Mouse (Mus musculus) heart, postnatal 0 days (tissue): ENCODE measurements around the gene Mustn1. TPM values are rescaled to one million over a fixed set of nuclear protein-coding genes. Genes with fewer than 3 reads are reported as not detected.
A peak's percentile ranks its signal among the peaks of the same experiment; 100 is the strongest.

Experiments
- ATAC-seq: fragments of 200-750 bp; cut with Nextera tagmentation; 2 replicates; pipeline ENCODE4 v1.8.0; 2017; ENCODE audit warnings: low read depth, moderate number of reproducible peaks, moderate library complexity; ENCODE audit not compliant: insufficient read depth
- DNase-seq: peaks from one replicate; pipeline ENCODE4 v3.0.0-alpha.2; 2016; ENCODE audit warnings: low spot score
- H3K27ac ChIP-seq: fragments of 300-500 bp; sonication (generic); 2 replicates; pipeline ENCODE4 v1.5.1; 2014; ENCODE audit warnings: low read depth, mild to moderate bottlenecking
- H3K27me3 ChIP-seq: fragments of 300-500 bp; sonication (generic); 2 replicates; pipeline ENCODE4 v1.6.1; 2014; ENCODE audit warnings: low read length, mixed read lengths; ENCODE audit not compliant: control insufficient read depth, insufficient read depth
- H3K36me3 ChIP-seq: fragments of 300-500 bp; sonication (generic); replicated peaks from 2 replicates; pipeline ENCODE4 v1.6.1; 2014; ENCODE audit warnings: low read length, mixed read lengths; ENCODE audit not compliant: control insufficient read depth, insufficient read depth
- H3K4me1 ChIP-seq: fragments of 300-500 bp; sonication (generic); 2 replicates; pipeline ENCODE4 v1.6.1; 2014; ENCODE audit warnings: antibody characterized with exemption; ENCODE audit not compliant: control insufficient read depth, insufficient read depth
- H3K4me2 ChIP-seq: fragments of 300-500 bp; sonication (generic); 2 replicates; pipeline ENCODE4 v1.6.1; 2014; ENCODE audit warnings: low read depth, mild to moderate bottlenecking, low read length, moderate library complexity
- H3K4me3 ChIP-seq: fragments of 300-500 bp; sonication (generic); 2 replicates; pipeline ENCODE4 v1.5.1; 2014; ENCODE audit warnings: low read depth, low read length
- H3K9ac ChIP-seq: fragments of 300-500 bp; sonication (generic); replicated peaks from 2 replicates; pipeline ENCODE4 v1.6.1; 2014; ENCODE audit warnings: low read depth, low read length, mixed read lengths
- H3K9me3 ChIP-seq: fragments of 300-500 bp; sonication (generic); replicated peaks from 2 replicates; pipeline ENCODE4 v1.6.1; 2016; ENCODE audit warnings: low read length; ENCODE audit not compliant: control insufficient read depth
- CTCF ChIP-seq: IDR thresholded peaks from 2 replicates; pipeline ENCODE4 v1.5.1; 2016; ENCODE audit warnings: antibody characterized with exemption, control low read depth, low read depth
- EP300 ChIP-seq: IDR thresholded peaks from 2 replicates; pipeline ENCODE4 v1.6.1; 2016; ENCODE audit warnings: antibody characterized with exemption, low read depth
- WGBS: fragments of 180-500 bp; shearing (Covaris S2); extraction: QIAGEN DNeasy Blood & Tissue Kit; methylation state at CpG from one replicate; pipeline ENCODE4 v1.1.7; 2014; 5-methylcytosine and 5-hydroxymethylcytosine counted together
- polyA plus RNA-seq: library from polyadenylated mRNA; unstranded; fragments of >200 nt; fragmentation: Nextera tagmentation; extraction: Ambion mirVana; gene quantifications from 2 replicates; pipeline ENCODE4 v1.2.1, GENCODE M21; 2015
- total RNA-seq: library from RNA; depleted of rRNA; stranded (reverse); fragments of >200 nt; gene quantifications from 2 replicates; pipeline ENCODE4 v1.2.3, GENCODE M21; 2014; ENCODE audit warnings: low replicate concordance

Mustn1 gene
- total and polyA plus RNA-seq, 2 experiments from 2014 or later, result 6.8 to 10.3 TPM

- Histone ChIP-seq H3K36me3 (no peaks in the 10 kb centered on the region), H3K4me2 (no peak overlapping the region), H3K9me3 (no peaks in the 10 kb centered on the region), H3K27me3 (no peaks in the 10 kb centered on the region), H3K4me1 (0 out of 2 replicates have a peak, but pooled peaks cover 2% of the 10 kb centered on the region), H3K27ac (no peak overlapping the region), H3K9ac (no peak overlapping the region), H3K4me3 (no peak overlapping the region)
- ATAC-seq, result no peak
- DNase-seq, result no peak
- 82% methylated on average over 3 of the region's 3 CpGs for WGBS
- TF ChIP-seq CTCF (no peak), EP300 (no peak)
Measured at GRCm38 (mm10) chr14:30855316-30855715, 23.7 kb upstream of the Mustn1 start.

- Histone ChIP-seq H3K4me2 (no peak overlapping the region), H3K36me3 (no peaks in the 10 kb centered on the region), H3K9ac (no peak overlapping the region), H3K4me3 (no peak overlapping the region), H3K9me3 (no peaks in the 10 kb centered on the region), H3K4me1 (0 out of 2 replicates have a peak, but pooled peaks cover 2% of the 10 kb centered on the region), H3K27ac (no peak overlapping the region), H3K27me3 (no peaks in the 10 kb centered on the region)
- ATAC-seq (no peak), DNase-seq (no peak)
- TF ChIP-seq CTCF (no peak), EP300 (no peak)
- 46% methylated on average over 10 of the region's 10 CpGs for WGBS
Measured at GRCm38 (mm10) chr14:30856885-30857507, 22.0 kb upstream of the Mustn1 start.

GRCm38 (mm10) chr14:30857990-30858389 lies 21.0 kb upstream of the Mustn1 start:
- Histone ChIP-seq H3K4me2 (no peak overlapping the region), H3K36me3 (no peaks in the 10 kb centered on the region), H3K4me3 (no peak overlapping the region), H3K27ac (no peak overlapping the region), H3K4me1 (no peaks in the 10 kb centered on the region), H3K9me3 (no peaks in the 10 kb centered on the region), H3K27me3 (no peaks in the 10 kb centered on the region), H3K9ac (no peak overlapping the region)
- 76% methylated on average over 4 of the region's 4 CpGs for WGBS
- TF ChIP-seq EP300 (no peak), CTCF (peak; percentile 39)
- ATAC-seq, result no peak
- no peak for DNase-seq

- Histone ChIP-seq H3K4me3 (no peak overlapping the region), H3K36me3 (peaks cover 6% of the 10 kb centered on the region; the same call in 1 of the 2 replicates), H3K9ac (no peak overlapping the region; the same call in 1 of the 2 replicates), H3K27ac (no peak overlapping the region), H3K27me3 (no peaks in the 10 kb centered on the region), H3K4me2 (no peak overlapping the region), H3K4me1 (no peaks in the 10 kb centered on the region), H3K9me3 (no peaks in the 10 kb centered on the region)
- WGBS, result 65% methylated on average over 16 of the region's 16 CpGs
- no peak for ATAC-seq
- DNase-seq, result no peak
- TF ChIP-seq EP300 (no peak), CTCF (no peak)
Measured at GRCm38 (mm10) chr14:30861421-30862125, 17.4 kb upstream of the Mustn1 start.

GRCm38 (mm10) chr14:30862368-30862767 lies 16.6 kb upstream of the Mustn1 start:
- no peak for TF ChIP-seq CTCF
- TF ChIP-seq EP300, result no peak
- Histone ChIP-seq H3K4me1 (no peaks in the 10 kb centered on the region), H3K4me3 (no peak overlapping the region), H3K27ac (no peak overlapping the region), H3K9me3 (no peaks in the 10 kb centered on the region), H3K9ac (no peak overlapping the region), H3K27me3 (no peaks in the 10 kb centered on the region), H3K36me3 (peaks cover 8% of the 10 kb centered on the region; the same call in 1 of the 2 replicates), H3K4me2 (no peak overlapping the region)
- DNase-seq (no peak), ATAC-seq (no peak)
- WGBS, result 76% methylated on average over 9 of the region's 9 CpGs
